Mouse (Mus musculus) liver, embryonic 13.5 days (tissue): ENCODE measurements at regions not wholly inside any gene's neighbourhood (a gene's known extent, or its start where the extent isn't known, plus 50 kb on each side); places are given as distances from the start of the nearest gene placed in this dataset.

Experiments
- ATAC-seq: fragments of 200-750 bp; cut with Nextera tagmentation; 2 replicates; pipeline ENCODE4 v1.8.0; 2017; ENCODE audit warnings: low read depth, mild to moderate bottlenecking, moderate number of reproducible peaks, moderate library complexity
- DNase-seq: peaks from one replicate; pipeline ENCODE4 v3.0.0; 2022
- H3K27ac ChIP-seq: fragments of 300-500 bp; sonication (generic); 2 replicates; pipeline ENCODE4 v1.5.1; 2015; ENCODE audit warnings: moderate library complexity, mild to moderate bottlenecking, inconsistent platforms
- H3K27me3 ChIP-seq: fragments of 300-500 bp; sonication (generic); 2 replicates; pipeline ENCODE4 v1.6.1; 2015; ENCODE audit warnings: mild to moderate bottlenecking, inconsistent platforms
- H3K36me3 ChIP-seq: fragments of 300-500 bp; sonication (generic); 2 replicates; pipeline ENCODE4 v1.6.1; 2015; ENCODE audit warnings: mild to moderate bottlenecking, inconsistent platforms
- H3K4me1 ChIP-seq: fragments of 300-500 bp; sonication (generic); replicated peaks from 2 replicates; pipeline ENCODE4 v1.6.1; 2015; ENCODE audit warnings: inconsistent platforms
- H3K4me2 ChIP-seq: fragments of 300-500 bp; sonication (generic); 2 replicates; pipeline ENCODE4 v1.6.1; 2015; ENCODE audit warnings: inconsistent platforms, mild to moderate bottlenecking, moderate library complexity
- H3K4me3 ChIP-seq: fragments of 300-500 bp; sonication (generic); replicated peaks from 2 replicates; pipeline ENCODE4 v1.5.1; 2015; ENCODE audit warnings: mild to moderate bottlenecking, inconsistent platforms
- H3K9ac ChIP-seq: fragments of 300-500 bp; sonication (generic); 2 replicates; pipeline ENCODE4 v1.6.1; 2015; ENCODE audit warnings: mild to moderate bottlenecking, inconsistent platforms
- H3K9me3 ChIP-seq: fragments of 300-500 bp; sonication (generic); replicated peaks from 2 replicates; pipeline ENCODE4 v1.6.1; 2016; ENCODE audit warnings: inconsistent platforms
- WGBS: fragments of 180-500 bp; shearing (Covaris S2); methylation state at CpG from one replicate; pipeline ENCODE4 v1.1.7; 2015; ENCODE audit not compliant: insufficient replicate concordance; 5-methylcytosine and 5-hydroxymethylcytosine counted together

DNA sequence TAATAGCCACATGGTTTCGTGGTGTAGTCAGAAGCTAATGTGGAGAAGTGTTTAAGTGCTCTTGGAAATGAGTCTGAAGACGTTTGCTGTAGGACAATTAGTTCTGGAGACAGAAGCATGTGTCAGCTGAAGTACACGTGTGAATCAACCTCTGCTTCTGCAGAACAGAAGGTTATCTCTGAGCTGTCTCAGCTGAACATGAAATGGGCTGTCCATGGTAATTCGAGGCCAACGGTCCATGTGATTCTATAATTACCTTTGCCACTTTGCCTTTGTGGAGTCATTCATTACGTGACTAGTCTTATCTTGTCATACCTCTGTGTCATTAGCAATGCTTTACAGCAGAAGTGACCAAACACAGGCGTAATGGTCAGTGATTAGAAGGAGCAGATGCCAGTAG lies 295.6 kb upstream of the Veph1 start:
- 42% methylated on average over 7 of the region's 7 CpGs for WGBS
- H3K9ac ChIP-seq: no peak overlapping the region
- no peak overlapping the region for H3K4me2 ChIP-seq
- H3K27ac ChIP-seq: no peak overlapping the region
- H3K4me1 ChIP-seq: no peaks in the 10 kb centered on the region
- ATAC-seq: no peak
- DNase-seq: no peak
- no peak overlapping the region for H3K4me3 ChIP-seq
- H3K9me3 ChIP-seq: no peaks in the 10 kb centered on the region
- no peaks in the 10 kb centered on the region for H3K36me3 ChIP-seq
- no peaks in the 10 kb centered on the region for H3K27me3 ChIP-seq

GRCm38 (mm10) chr3:66590775-66591174 lies 294.1 kb upstream of the Veph1 start:
- no peaks in the 10 kb centered on the region for H3K4me1 ChIP-seq
- no peak for ATAC-seq
- no peaks in the 10 kb centered on the region for H3K36me3 ChIP-seq
- H3K9ac ChIP-seq: no peak overlapping the region
- 47% methylated on average over 7 of the region's 7 CpGs for WGBS
- no peak overlapping the region for H3K27ac ChIP-seq
- no peaks in the 10 kb centered on the region for H3K9me3 ChIP-seq
- H3K4me2 ChIP-seq: no peak overlapping the region
- no peaks in the 10 kb centered on the region for H3K27me3 ChIP-seq
- no peak overlapping the region for H3K4me3 ChIP-seq
- no peak for DNase-seq

DNA sequence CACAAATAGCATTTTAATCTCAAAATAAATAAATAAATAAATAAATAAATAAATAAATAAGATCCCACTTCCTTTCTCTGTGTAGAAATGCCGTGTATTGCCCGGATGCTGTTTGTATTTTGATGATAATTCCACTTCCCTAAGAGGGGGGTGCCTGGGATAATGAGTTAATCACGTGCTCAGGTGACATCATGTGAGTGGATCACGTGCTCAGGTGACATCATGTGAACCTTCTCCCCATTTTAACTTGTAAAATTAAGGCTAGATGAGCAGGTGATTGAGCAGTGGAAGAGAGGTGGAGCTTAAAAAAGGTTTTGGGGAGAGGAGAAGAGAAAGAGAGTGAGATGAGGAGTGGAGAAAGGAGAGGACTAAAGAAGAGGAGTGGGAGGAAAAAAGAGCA lies 292.8 kb upstream of the Veph1 start:
- Histone ChIP-seq H3K9ac (no peak overlapping the region), H3K4me3 (no peak overlapping the region), H3K27me3 (no peaks in the 10 kb centered on the region), H3K27ac (no peak overlapping the region), H3K9me3 (no peaks in the 10 kb centered on the region), H3K36me3 (no peaks in the 10 kb centered on the region), H3K4me2 (no peak overlapping the region), H3K4me1 (no peaks in the 10 kb centered on the region)
- DNase-seq (no peak), ATAC-seq (no peak)
- WGBS: 59% methylated on average over 4 of the region's 4 CpGs

- no peak for ATAC-seq
- Histone ChIP-seq H3K9me3 (no peaks in the 10 kb centered on the region), H3K27me3 (no peaks in the 10 kb centered on the region), H3K27ac (no peak overlapping the region), H3K4me2 (no peak overlapping the region), H3K36me3 (no peaks in the 10 kb centered on the region), H3K4me3 (no peak overlapping the region), H3K4me1 (no peaks in the 10 kb centered on the region), H3K9ac (no peak overlapping the region)
- no peak for DNase-seq
- WGBS: 81% methylated on average over 9 of the region's 9 CpGs
These were observed 288.2 kb upstream of the Veph1 start for GRCm38 (mm10) chr3:66584831-66585230.

DNA sequence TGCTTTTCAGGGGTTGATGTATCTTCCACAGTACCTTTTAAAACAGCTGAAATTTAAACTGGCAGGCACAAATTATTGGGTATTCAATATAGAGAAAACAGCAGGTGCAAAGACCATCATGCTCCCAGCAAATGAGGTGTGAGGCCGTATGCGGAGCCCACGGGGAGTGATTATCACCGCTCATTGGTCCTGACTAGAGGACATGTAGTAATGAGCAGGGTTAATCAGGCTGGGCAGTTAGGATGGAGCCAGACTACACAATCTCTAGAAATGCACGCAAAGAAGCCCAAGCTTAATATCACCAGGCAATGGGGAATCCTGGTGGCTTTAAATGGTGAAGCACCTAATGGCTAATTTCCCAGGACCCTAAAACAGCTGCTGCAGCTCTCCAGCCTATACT lies 287.5 kb upstream of the Veph1 start:
- no peaks in the 10 kb centered on the region for H3K36me3 ChIP-seq
- 82% methylated on average over 5 of the region's 5 CpGs for WGBS
- no peaks in the 10 kb centered on the region for H3K4me1 ChIP-seq
- no peaks in the 10 kb centered on the region for H3K27me3 ChIP-seq
- no peak overlapping the region for H3K9ac ChIP-seq
- no peak overlapping the region for H3K4me3 ChIP-seq
- no peak overlapping the region for H3K4me2 ChIP-seq
- DNase-seq (no peak), ATAC-seq (no peak)
- no peaks in the 10 kb centered on the region for H3K9me3 ChIP-seq
- H3K27ac ChIP-seq: no peak overlapping the region

GRCm38 (mm10) chr3:66576659-66577058 lies 280.0 kb upstream of the Veph1 start:
- Histone ChIP-seq H3K9me3 (no peaks in the 10 kb centered on the region), H3K27ac (no peak overlapping the region), H3K4me3 (no peak overlapping the region), H3K9ac (no peak overlapping the region), H3K4me1 (no peaks in the 10 kb centered on the region), H3K4me2 (no peak overlapping the region), H3K36me3 (no peaks in the 10 kb centered on the region), H3K27me3 (no peaks in the 10 kb centered on the region)
- DNase-seq: no peak
- ATAC-seq: peak; percentile 71
- WGBS: 40% methylated on average over 1 of the region's 1 CpGs

- no peak for DNase-seq
- Histone ChIP-seq H3K27ac (no peak overlapping the region), H3K36me3 (no peaks in the 10 kb centered on the region), H3K4me3 (no peak overlapping the region), H3K27me3 (no peaks in the 10 kb centered on the region), H3K4me2 (no peak overlapping the region), H3K9ac (no peak overlapping the region), H3K4me1 (no peaks in the 10 kb centered on the region), H3K9me3 (no peaks in the 10 kb centered on the region)
- 77% methylated on average over 8 of the region's 8 CpGs for WGBS
- ATAC-seq: no peak
These were observed 277.7 kb upstream of the Veph1 start for GRCm38 (mm10) chr3:66574321-66574720.

DNA sequence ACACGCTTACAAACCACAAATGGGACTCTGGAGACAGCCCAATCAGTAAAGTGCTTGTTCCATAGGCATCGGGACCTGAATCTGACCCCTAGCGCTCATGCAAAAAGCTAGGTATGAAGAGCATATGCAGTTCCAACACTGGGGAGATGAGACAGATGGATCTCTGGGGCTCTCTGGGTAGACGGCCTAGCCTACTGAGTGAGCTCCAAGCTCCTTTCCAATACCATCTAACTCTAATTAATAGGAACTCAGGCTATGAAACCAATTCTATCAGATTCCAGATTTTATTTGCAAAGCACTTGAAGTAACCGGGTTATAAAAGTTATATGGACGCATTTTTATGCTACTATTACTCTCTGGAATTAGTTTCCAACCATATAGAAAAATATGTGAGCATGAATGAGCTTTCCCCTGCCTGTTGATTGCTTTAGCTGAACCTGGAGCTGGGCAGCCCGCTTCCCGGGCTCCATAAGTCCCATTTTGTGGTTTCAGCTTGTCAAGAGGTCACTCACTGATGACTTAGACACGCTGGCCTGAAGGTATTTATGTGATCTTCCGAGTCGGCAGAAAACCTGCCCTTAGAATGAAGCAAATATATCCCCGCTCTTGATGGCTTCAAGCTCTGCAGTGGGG lies 276.4 kb upstream of the Veph1 start:
- ATAC-seq (no peak), DNase-seq (no peak)
- H3K27me3 ChIP-seq: no peaks in the 10 kb centered on the region
- H3K4me1 ChIP-seq: no peaks in the 10 kb centered on the region
- H3K27ac ChIP-seq: no peak overlapping the region
- no peak overlapping the region for H3K4me2 ChIP-seq
- H3K9me3 ChIP-seq: no peaks in the 10 kb centered on the region
- WGBS: 77% methylated on average over 12 of the region's 12 CpGs
- no peak overlapping the region for H3K4me3 ChIP-seq
- no peak overlapping the region for H3K9ac ChIP-seq
- no peaks in the 10 kb centered on the region for H3K36me3 ChIP-seq

- H3K4me1 ChIP-seq: no peaks in the 10 kb centered on the region
- H3K27ac ChIP-seq: no peak overlapping the region
- H3K9me3 ChIP-seq: no peaks in the 10 kb centered on the region
- H3K9ac ChIP-seq: no peak overlapping the region
- no peak overlapping the region for H3K4me3 ChIP-seq
- no peaks in the 10 kb centered on the region for H3K27me3 ChIP-seq
- H3K36me3 ChIP-seq: no peaks in the 10 kb centered on the region
- no peak for DNase-seq
- no peak for ATAC-seq
- WGBS: 59% methylated on average over 5 of the region's 5 CpGs
- no peak overlapping the region for H3K4me2 ChIP-seq
These were observed 273.7 kb upstream of the Veph1 start for GRCm38 (mm10) chr3:66570342-66570741.

DNA sequence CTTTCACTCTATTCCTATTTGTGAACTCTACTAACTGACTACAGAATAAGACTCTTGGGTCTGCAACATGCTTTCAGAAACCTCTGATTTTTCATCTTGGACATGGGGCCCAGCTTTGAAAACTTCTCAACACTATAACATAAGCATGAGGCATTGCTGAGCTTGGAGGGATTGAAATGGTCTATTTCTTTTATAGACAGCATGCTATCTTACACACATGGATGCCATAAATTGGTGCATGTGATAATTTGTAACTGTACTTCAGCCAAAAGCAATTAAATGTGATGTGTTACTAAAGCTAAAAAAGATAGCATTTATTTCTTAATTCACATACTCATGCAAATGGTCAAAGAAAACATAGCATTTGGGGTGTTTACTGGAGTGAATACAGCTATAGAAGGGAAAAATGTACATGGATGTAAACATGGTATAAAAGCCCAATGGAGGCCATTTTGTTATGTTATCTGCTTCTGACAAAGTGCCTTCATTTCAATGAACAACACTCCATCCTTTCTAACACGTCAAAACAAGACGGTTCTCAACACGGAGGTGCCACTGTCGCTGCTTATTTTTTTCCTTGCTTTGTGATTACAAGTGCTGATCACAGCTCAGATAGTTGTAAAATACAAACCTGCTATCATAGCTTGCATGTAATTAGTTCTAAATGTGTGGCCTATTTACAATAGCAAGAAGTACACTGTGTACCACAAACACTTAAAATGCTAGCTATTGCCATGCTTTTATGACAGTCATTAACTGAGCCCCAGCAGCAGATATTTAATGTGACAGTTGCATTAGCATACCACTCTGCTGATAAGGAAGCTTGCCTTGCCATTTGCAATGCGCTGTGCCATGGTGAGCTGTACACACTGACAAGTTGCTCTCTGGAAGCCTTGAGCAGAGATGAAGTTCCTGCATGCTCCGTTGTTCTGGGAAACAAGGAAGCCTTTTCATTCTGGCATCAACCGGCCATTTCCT lies 267.9 kb upstream of the Veph1 start:
- H3K9me3 ChIP-seq: no peaks in the 10 kb centered on the region
- WGBS: 52% methylated on average over 7 of the region's 7 CpGs
- no peak overlapping the region for H3K4me2 ChIP-seq
- H3K9ac ChIP-seq: no peak overlapping the region
- no peaks in the 10 kb centered on the region for H3K36me3 ChIP-seq
- H3K4me3 ChIP-seq: no peak overlapping the region
- no peak overlapping the region for H3K27ac ChIP-seq
- no peak for DNase-seq
- peak; percentile 62; the same call in 1 of the 2 replicates for ATAC-seq
- no peaks in the 10 kb centered on the region for H3K27me3 ChIP-seq
- H3K4me1 ChIP-seq: peaks cover 13% of the 10 kb centered on the region

GRCm38 (mm10) chr3:66563329-66563728 lies 266.7 kb upstream of the Veph1 start:
- Histone ChIP-seq H3K36me3 (no peaks in the 10 kb centered on the region), H3K9me3 (no peaks in the 10 kb centered on the region), H3K4me2 (no peak overlapping the region), H3K4me3 (no peak overlapping the region), H3K27ac (no peak overlapping the region), H3K9ac (no peak overlapping the region), H3K27me3 (no peaks in the 10 kb centered on the region), H3K4me1 (peaks cover 13% of the 10 kb centered on the region)
- ATAC-seq: peak; percentile 65
- WGBS: 24% methylated on average over 2 of the region's 2 CpGs
- DNase-seq: no peak

DNA sequence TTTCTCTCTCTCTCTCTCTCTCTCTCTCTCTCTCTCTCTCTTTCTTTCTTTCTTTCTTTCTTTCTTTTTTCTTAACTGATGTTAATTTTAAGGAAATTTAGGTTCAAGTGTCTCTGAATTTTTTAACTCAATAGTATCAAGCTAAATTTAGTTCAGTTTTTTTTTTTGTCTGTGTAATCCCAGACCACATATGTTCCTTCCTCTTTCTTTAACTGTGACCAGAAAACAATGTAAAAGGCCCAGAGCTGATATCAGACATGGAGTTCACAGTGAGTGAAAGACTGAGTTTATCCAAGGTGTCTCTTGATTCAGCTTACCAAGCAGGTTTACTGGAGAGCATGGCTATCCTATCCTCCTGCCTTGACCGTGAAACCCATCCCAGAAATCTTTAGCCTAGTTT lies 258.9 kb upstream of the Veph1 start:
- Histone ChIP-seq H3K27me3 (no peaks in the 10 kb centered on the region), H3K27ac (no peak overlapping the region), H3K9me3 (no peaks in the 10 kb centered on the region), H3K9ac (no peak overlapping the region), H3K4me1 (no peaks in the 10 kb centered on the region), H3K4me3 (no peak overlapping the region), H3K4me2 (no peak overlapping the region), H3K36me3 (no peaks in the 10 kb centered on the region)
- ATAC-seq (no peak), DNase-seq (no peak)
- 47% methylated on average over 1 of the region's 1 CpGs for whole genome bisulfite sequencing
